Mouse (Mus musculus): ENCODE data around the gene Ptges2.

DNA sequence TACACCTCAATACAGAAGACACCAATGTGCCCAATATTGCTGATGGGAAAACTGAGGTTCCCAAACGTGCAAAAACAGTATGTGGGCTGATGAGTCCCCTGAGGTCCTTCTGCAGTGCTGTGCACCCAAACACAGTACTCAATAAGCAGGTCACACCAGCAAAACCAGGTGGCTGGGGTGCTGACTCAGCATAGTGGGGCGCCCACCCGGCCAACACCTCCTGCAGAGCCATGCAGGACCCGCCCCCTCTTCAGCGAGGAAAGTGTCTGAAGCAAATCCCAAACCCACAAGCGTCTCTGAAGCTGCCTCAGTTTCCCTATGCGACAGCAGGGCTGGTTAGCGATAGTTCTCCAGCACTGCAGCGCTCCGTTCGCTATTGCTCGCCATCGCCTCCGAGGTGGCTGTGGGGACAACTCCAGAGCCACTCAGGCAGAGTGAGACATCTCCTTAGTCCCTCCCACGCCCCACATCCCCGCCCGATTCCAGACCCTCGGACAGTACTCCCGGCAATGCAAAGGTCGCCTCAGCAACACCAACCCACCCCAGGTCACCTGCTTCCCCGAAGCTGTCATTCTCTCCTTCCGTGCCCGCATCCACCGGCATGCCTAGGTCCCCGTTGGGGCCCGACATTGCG is 14.4 kb upstream of the Ptges2 start:
- TF ChIP-seq ZC3H11A (IDR thresholded peaks at IDR 0.05; ENCODE audit: borderline replicate concordance, low read depth, low read length) (no peak), CHD2 (IDR thresholded peaks at IDR 0.05; ENCODE audit: low read depth, low read length) (no peak)

All from ES-E14 (cell line).